Mouse (Mus musculus) brain, embryonic 14.5 days (tissue): ENCODE results near the gene Lmf1.

Experiments used
- CTCF ChIP-seq: fragments of 200-500 bp; IDR thresholded peaks from 2 replicates; pipeline ENCODE4 v1.5.1; 2012; ENCODE audit warnings: inconsistent platforms, mild to moderate bottlenecking, moderate library complexity, borderline replicate concordance; ENCODE audit not compliant: insufficient read depth, insufficient read length; ENCODE audit errors: extremely low read depth
- POLR2A ChIP-seq: fragments of 200-500 bp; IDR thresholded peaks from 2 replicates; pipeline ENCODE4 v1.6.1; 2012; ENCODE audit warnings: mild to moderate bottlenecking, inconsistent platforms, borderline replicate concordance; ENCODE audit not compliant: poor library complexity, insufficient read depth, insufficient read length, severe bottlenecking; ENCODE audit errors: extremely low read depth

- no peak for TF ChIP-seq CTCF
- TF ChIP-seq POLR2A = no peak
Observed at GRCm38 (mm10) chr17:25630313-25630712, 51.4 kb downstream of the Lmf1 start.
